Mouse (Mus musculus): Measurements from ENCODE around the gene Micu1.

DNA sequence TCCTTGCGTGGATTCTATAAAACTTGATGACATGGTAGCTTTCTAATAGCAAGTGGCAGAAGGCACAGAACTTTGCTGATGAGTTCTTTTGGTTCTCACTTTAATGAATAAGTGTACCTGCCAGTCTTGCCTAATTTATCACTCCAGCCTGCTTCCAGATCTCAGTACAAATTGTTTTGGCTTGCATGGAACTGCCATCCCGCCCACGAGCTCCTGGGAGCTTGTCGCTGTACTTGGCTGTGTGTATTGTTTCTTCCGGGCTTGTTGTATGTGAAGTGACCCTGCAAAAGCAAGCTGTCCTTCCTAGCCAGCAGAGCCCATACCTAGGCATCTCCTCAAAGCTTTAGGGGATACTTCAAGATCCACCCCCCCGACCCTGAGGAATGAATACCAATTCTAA is 114.3 kb downstream of the Micu1 start:
- TF ChIP-seq POLR2A (IDR thresholded peaks at IDR 0.05; ENCODE audit: borderline replicate concordance, low read depth, low read length), result no peak
- TF ChIP-seq CTCF (IDR thresholded peaks at IDR 0.05; ENCODE audit: low read depth, low read length), result no peak

All from bone marrow macrophage, adult 2 months (primary cell).